Mouse (Mus musculus): ENCODE measurements around the gene Gm12695. TPM values are rescaled to one million over a fixed set of nuclear protein-coding genes. Genes with fewer than 3 reads are reported as not detected.

Gm12695 gene
- polyA plus RNA-seq, 1 experiment from 2014 or later = 0.17 TPM

DNA sequence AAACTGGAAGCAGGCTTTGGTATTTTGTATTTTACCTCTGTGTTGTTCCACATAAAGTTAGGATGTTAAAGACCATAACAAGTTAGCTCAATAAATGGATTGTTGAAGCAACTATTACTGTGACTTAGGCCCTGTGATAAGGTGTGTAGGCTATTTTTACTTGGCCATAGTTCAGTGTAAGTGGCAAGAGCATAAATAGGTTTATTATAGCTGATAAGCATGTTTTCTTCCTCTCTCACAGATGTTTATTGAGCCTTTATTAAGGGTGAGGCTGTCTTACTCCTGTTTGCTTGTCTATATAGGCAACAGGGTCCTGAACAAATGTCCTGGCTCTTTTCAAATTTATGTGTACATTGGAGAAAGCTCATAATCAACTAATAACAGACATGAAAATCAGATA, 104.0 kb downstream of the Gm12695 start:
- Histone ChIP-seq H3K4me2 (replicated peaks; ENCODE audit: low read depth, low read length) (no peak overlapping the region), H3K27ac (ENCODE audit: low read depth, low read length) (no peak overlapping the region), H3K9ac (ENCODE audit: low read depth, low read length) (no peak overlapping the region), H3K36me3 (ENCODE audit: control insufficient read depth, insufficient read depth, low read length) (no peaks in the 10 kb centered on the region), H3K4me3 (ENCODE audit: low read depth, low read length) (no peak overlapping the region), H3K4me1 (replicated peaks; ENCODE audit: control insufficient read depth, insufficient read depth, low read length) (no peaks in the 10 kb centered on the region), H3K9me3 (ENCODE audit: control insufficient read depth, low read length) (no peaks in the 10 kb centered on the region), H3K27me3 (ENCODE audit: control insufficient read depth, insufficient read depth, low read length) (no peaks in the 10 kb centered on the region)
- DNase-seq (ENCODE audit: low spot score) (no peak), ATAC-seq (ENCODE audit: low FRiP score) (no peak)

- H3K27me3 ChIP-seq (ENCODE audit: control insufficient read depth, insufficient read depth, low read length) = no peaks in the 10 kb centered on the region
- no peak overlapping the region for H3K4me2 ChIP-seq (replicated peaks; ENCODE audit: low read depth, low read length)
- DNase-seq (ENCODE audit: low spot score) (no peak), ATAC-seq (ENCODE audit: low FRiP score) (no peak)
- H3K4me1 ChIP-seq (replicated peaks; ENCODE audit: control insufficient read depth, insufficient read depth, low read length) = no peaks in the 10 kb centered on the region
- no peak overlapping the region for H3K27ac ChIP-seq (ENCODE audit: low read depth, low read length)
- H3K9ac ChIP-seq (ENCODE audit: low read depth, low read length) = no peak overlapping the region
- H3K9me3 ChIP-seq (ENCODE audit: control insufficient read depth, low read length) = no peaks in the 10 kb centered on the region
- no peaks in the 10 kb centered on the region for H3K36me3 ChIP-seq (ENCODE audit: control insufficient read depth, insufficient read depth, low read length)
- no peak overlapping the region for H3K4me3 ChIP-seq (ENCODE audit: low read depth, low read length)
- WGBS = 8% methylated on average over 1 of the region's 1 CpGs
These were observed 104.8 kb downstream of the Gm12695 start for GRCm38 (mm10) chr4:96680233-96680632.

Other genes with a start within 250 kb of the Gm12695 start
- 4.4 and 5.2 TPM in 2 replicates for gene Cyp2j6, start 231.5 kb downstream of the Gm12695 start, polyA plus RNA-seq (2014; fragmentation: Nextera tagmentation; extraction: Ambion mirVana)
- gene Cyp2j9, start 193.6 kb downstream of the Gm12695 start, polyA plus RNA-seq (2014; fragmentation: Nextera tagmentation; extraction: Ambion mirVana) = 0.68 and 0.86 TPM in 2 replicates
- not detected in 2 replicates for gene Cyp2j5, start 121.0 kb downstream of the Gm12695 start, polyA plus RNA-seq (2014; fragmentation: Nextera tagmentation; extraction: Ambion mirVana)